Mouse (Mus musculus): ENCODE results near the gene Tspoap1.

DNA sequence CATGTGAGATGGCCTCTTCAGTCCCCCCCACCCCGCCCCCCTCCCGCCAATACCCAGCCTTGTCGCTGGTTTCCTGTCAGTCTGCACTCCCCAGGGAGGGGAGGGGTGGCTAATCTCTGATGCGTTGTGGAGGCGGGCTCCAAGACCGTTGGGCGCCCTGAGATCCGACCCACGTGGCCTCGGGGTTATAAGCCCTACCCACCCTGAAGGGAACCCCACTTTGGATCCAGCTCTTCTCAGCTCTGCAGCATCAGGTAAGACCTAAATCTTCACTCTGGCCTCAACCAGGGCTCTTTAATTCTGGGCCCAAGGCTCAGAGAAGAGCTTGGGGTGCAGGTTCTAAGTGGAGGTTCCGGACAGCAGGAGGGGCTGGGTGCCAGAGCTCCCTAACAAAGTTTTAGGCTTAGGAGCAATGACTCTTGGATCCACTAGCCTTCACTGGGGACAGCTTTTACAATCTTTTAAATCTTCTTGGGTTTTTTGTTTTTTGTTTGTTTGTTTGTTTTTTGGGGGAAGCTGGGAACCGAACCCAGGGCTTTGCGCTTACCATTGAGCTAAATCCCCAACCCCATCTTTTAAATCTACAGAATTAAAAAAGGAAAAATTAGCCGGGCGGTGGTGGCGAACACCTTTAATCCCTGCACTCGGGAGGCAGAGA is 4.9 kb upstream of the Tspoap1 start:
- TF ChIP-seq POLR2A (IDR thresholded peaks at IDR 0.05; ENCODE audit: insufficient read length, low read depth) (no peak), TCF12 (IDR thresholded peaks at IDR 0.05; ENCODE audit: insufficient read depth, poor library complexity, severe bottlenecking) (no peak), CEBPB (IDR thresholded peaks at IDR 0.05; ENCODE audit: insufficient read depth, poor library complexity, severe bottlenecking) (no peak), MYOG (IDR thresholded peaks at IDR 0.05; ENCODE audit: control insufficient read depth in 1 of 3, insufficient read depth in 1 of 3, insufficient read length in 2 of 3, low read depth in 2 of 3) (no peak), POLR2AphosphoS2 (IDR thresholded peaks at IDR 0.05; ENCODE audit: insufficient read length, low read depth) (no peak), MAX (IDR thresholded peaks at IDR 0.05; ENCODE audit: low read depth) (no peak), USF1 (IDR thresholded peaks at IDR 0.05; ENCODE audit: low read depth) (peak; percentile 77)
